Mouse (Mus musculus): ENCODE measurements at regions not wholly inside any gene's neighbourhood (a gene's known extent, or its start where the extent isn't known, plus 50 kb on each side); places are given as distances from the start of the nearest gene placed in this dataset.

DNA sequence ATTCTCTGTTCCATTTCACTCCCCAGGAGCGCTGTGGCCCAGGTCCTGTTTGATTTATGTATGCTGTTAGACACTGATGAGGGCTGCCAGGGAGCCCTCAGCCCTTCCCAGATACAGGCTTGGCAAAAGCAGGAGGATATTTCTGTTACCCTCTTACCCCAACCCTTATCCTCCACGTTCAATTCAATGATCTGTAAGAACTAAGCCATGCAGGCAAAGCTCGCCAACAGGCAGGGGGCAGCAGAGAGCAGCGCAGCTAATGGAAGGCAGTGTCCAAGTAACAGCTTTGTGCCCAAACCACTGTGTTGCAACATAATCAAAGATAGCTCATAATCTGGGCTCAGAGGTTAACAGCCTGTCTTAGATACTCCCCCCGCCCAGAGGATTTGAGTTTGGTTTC, 166.8 kb upstream of the Eif4g2 start:
- TF ChIP-seq MYOG (IDR thresholded peaks at IDR 0.05; ENCODE audit: control insufficient read depth in 1 of 3, insufficient read depth in 1 of 3, insufficient read length in 2 of 3, low read depth in 2 of 3) (no peak), POLR2A (IDR thresholded peaks at IDR 0.05; ENCODE audit: insufficient read length, low read depth) (no peak), TCF12 (IDR thresholded peaks at IDR 0.05; ENCODE audit: insufficient read depth, poor library complexity, severe bottlenecking) (no peak), USF1 (IDR thresholded peaks at IDR 0.05; ENCODE audit: low read depth) (no peak), REST (IDR thresholded peaks at IDR 0.05; ENCODE audit: insufficient read depth, insufficient read length) (no peak), SRF (IDR thresholded peaks at IDR 0.05; ENCODE audit: control insufficient read depth, insufficient read length, low read depth) (no peak), POLR2AphosphoS2 (IDR thresholded peaks at IDR 0.05; ENCODE audit: insufficient read length, low read depth) (no peak), MAX (IDR thresholded peaks at IDR 0.05; ENCODE audit: low read depth) (no peak), TCF3 (IDR thresholded peaks at IDR 0.05; ENCODE audit: insufficient read length, low read depth) (no peak), E2F4 (IDR thresholded peaks at IDR 0.05; ENCODE audit: insufficient read depth) (no peak)

All from myocyte (in vitro differentiated cells).